Mouse (Mus musculus): Measurements from ENCODE around the gene Itgb4. TPM values are rescaled to one million over a fixed set of nuclear protein-coding genes. Genes with fewer than 3 reads are reported as not detected.
A peak's percentile ranks its signal among the peaks of the same experiment; 100 is the strongest.

Gene Itgb4
- 5.7 and 7.2 TPM in 2 replicates for polyA plus RNA-seq (2012; rRNA removed)

GRCm38 (mm10) chr11:115974309-115975082 is at the start of gene Itgb4:
TSS of gene Itgb4 (plus strand) at chr11:115974709.
- DNase-seq (ENCODE audit: extremely low spot score in 1 of 2, low spot score in 1 of 2): no peak

GRCm38 (mm10) chr11:115929031-115929430 is 45.5 kb upstream of the Itgb4 start:
- no peak for DNase-seq (ENCODE audit: extremely low spot score in 1 of 2, low spot score in 1 of 2)

- no peak for DNase-seq (ENCODE audit: extremely low spot score in 1 of 2, low spot score in 1 of 2)
Observed at GRCm38 (mm10) chr11:115929818-115930217, 44.7 kb upstream of the Itgb4 start.

- DNase-seq (ENCODE audit: extremely low spot score in 1 of 2, low spot score in 1 of 2): no peak
Observed at GRCm38 (mm10) chr11:115931235-115931634, 43.3 kb upstream of the Itgb4 start.

GRCm38 (mm10) chr11:115933108-115933746 is 41.3 kb upstream of the Itgb4 start, which contains the start of the genes Sap30bp and Recql5:
TSS of gene Sap30bp (plus strand) at chr11:115933282.
TSS of gene Recql5 (minus strand) at chr11:115933477.
- peak; percentile 97 to 99 for DNase-seq (ENCODE audit: extremely low spot score in 1 of 2, low spot score in 1 of 2)

- DNase-seq (ENCODE audit: extremely low spot score in 1 of 2, low spot score in 1 of 2): no peak
Observed at GRCm38 (mm10) chr11:115933747-115934110, 40.8 kb upstream of the Itgb4 start.

- peak; percentile 35 to 91 for DNase-seq (ENCODE audit: extremely low spot score in 1 of 2, low spot score in 1 of 2)
Observed at GRCm38 (mm10) chr11:115939690-115940329, 34.7 kb upstream of the Itgb4 start.

- DNase-seq (ENCODE audit: extremely low spot score in 1 of 2, low spot score in 1 of 2): no peak
Observed at GRCm38 (mm10) chr11:115941980-115942379, 32.5 kb upstream of the Itgb4 start.

GRCm38 (mm10) chr11:115945247-115945646 is 29.3 kb upstream of the Itgb4 start:
- no peak for DNase-seq (ENCODE audit: extremely low spot score in 1 of 2, low spot score in 1 of 2)

- DNase-seq (ENCODE audit: extremely low spot score in 1 of 2, low spot score in 1 of 2): no peak
Observed at GRCm38 (mm10) chr11:115946221-115946828, 28.2 kb upstream of the Itgb4 start.

- no peak for DNase-seq (ENCODE audit: extremely low spot score in 1 of 2, low spot score in 1 of 2)
Observed at GRCm38 (mm10) chr11:115948316-115948715, 26.2 kb upstream of the Itgb4 start.

GRCm38 (mm10) chr11:115950719-115951118 is 23.8 kb upstream of the Itgb4 start:
- no peak for DNase-seq (ENCODE audit: extremely low spot score in 1 of 2, low spot score in 1 of 2)

GRCm38 (mm10) chr11:115954712-115955111 is 19.8 kb upstream of the Itgb4 start:
- no peak for DNase-seq (ENCODE audit: extremely low spot score in 1 of 2, low spot score in 1 of 2)

- peak in 1 of 2 experiments; percentile 15 for DNase-seq (ENCODE audit: extremely low spot score in 1 of 2, low spot score in 1 of 2)
Observed at GRCm38 (mm10) chr11:115955195-115955858, 19.2 kb upstream of the Itgb4 start.

GRCm38 (mm10) chr11:115956453-115956852 is 18.1 kb upstream of the Itgb4 start:
- DNase-seq (ENCODE audit: extremely low spot score in 1 of 2, low spot score in 1 of 2): peak in 1 of 2 experiments; percentile 16

GRCm38 (mm10) chr11:115957971-115958370 is 16.5 kb upstream of the Itgb4 start:
- DNase-seq (ENCODE audit: extremely low spot score in 1 of 2, low spot score in 1 of 2): no peak

- no peak for DNase-seq (ENCODE audit: extremely low spot score in 1 of 2, low spot score in 1 of 2)
Observed at GRCm38 (mm10) chr11:115959018-115959417, 15.5 kb upstream of the Itgb4 start.

GRCm38 (mm10) chr11:115962651-115963412 is 11.7 kb upstream of the Itgb4 start:
- DNase-seq (ENCODE audit: extremely low spot score in 1 of 2, low spot score in 1 of 2): no peak

- no peak for DNase-seq (ENCODE audit: extremely low spot score in 1 of 2, low spot score in 1 of 2)
Observed at GRCm38 (mm10) chr11:115964977-115965604, 9.4 kb upstream of the Itgb4 start.

Data from frontal cortex, adult 2 months (tissue).